Mouse (Mus musculus): ENCODE measurements around the gene Slc22a3. TPM values are rescaled to one million over a fixed set of nuclear protein-coding genes. Genes with fewer than 3 reads are reported as not detected.

Slc22a3 gene
- polyA plus RNA-seq, 2 experiments: 0.56 to 0.97 TPM

- peak in 2 of 3 experiments; percentile 17 to 18 for DNase-seq (ENCODE audit: low read depth in 3 of 3, low spot score in 3 of 3)
- H3K27ac ChIP-seq: no peak overlapping the region
- no peaks in the 10 kb centered on the region for H3K27me3 ChIP-seq (ENCODE audit: control insufficient read depth, insufficient read depth, low read length)
- H3K4me2 ChIP-seq (ENCODE audit: low read depth): peak overlapping the region; percentile 68
- ATAC-seq (ENCODE audit: insufficient read depth): no peak
- 14% methylated on average over 10 of the region's 10 CpGs for WGBS (ENCODE audit: insufficient replicate concordance)
- H3K9ac ChIP-seq (replicated peaks): 0 out of 2 replicates have a peak overlapping the region, but pooled peaks have one; percentile 9
- peaks cover 5 to 10% of the 10 kb centered on the region in 2 experiments; a peak in 3 of 4 replicates for H3K4me1 ChIP-seq (replicated peaks; ENCODE audit: control insufficient read depth in 2 of 2, insufficient read depth in 2 of 2, low read length in 1 of 2)
- H3K4me3 ChIP-seq (ENCODE audit: insufficient read depth in 1 of 2, low read depth in 2 of 2, low read length in 2 of 2): peak overlapping the region; percentile 6 to 29; a peak in 3 of 4 replicates
- H3K36me3 ChIP-seq (replicated peaks; ENCODE audit: control insufficient read depth, insufficient read depth, low read depth): no peaks in the 10 kb centered on the region
- no peaks in the 10 kb centered on the region for H3K9me3 ChIP-seq (ENCODE audit: control insufficient read depth, low read length)
- TF ChIP-seq EP300 (IDR thresholded peaks at IDR 0.05; ENCODE audit: low read depth) (no peak), CTCF (IDR thresholded peaks at IDR 0.05; ENCODE audit: low read depth) (peak; percentile 55; the same call in 1 of the 2 replicates)
Measured at GRCm38 (mm10) chr17:12371310-12371925, 136.1 kb downstream of the Slc22a3 start.

DNA sequence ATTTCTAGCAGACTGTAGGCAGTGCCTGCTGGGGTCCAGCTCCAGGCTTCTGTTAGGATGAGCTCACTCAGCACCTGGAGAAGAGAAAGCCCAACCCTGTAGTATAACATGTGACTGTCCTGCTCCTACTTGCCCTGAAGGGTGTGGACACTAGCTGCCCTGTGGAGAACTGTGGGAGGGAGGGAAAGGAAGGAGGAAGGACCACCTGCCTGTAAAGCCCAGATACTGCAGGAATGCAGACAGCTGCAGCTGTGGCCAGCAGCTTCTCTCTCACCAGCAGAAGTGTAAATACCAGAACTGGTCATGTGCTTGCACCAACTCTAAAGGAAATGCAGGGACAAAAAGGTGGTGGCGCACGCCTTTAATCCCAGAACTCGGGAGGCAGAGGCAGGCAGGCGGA lies 137.2 kb downstream of the Slc22a3 start:
- H3K4me2 ChIP-seq (ENCODE audit: low read depth): no peak overlapping the region
- TF ChIP-seq EP300 (IDR thresholded peaks at IDR 0.05; ENCODE audit: low read depth) (no peak), CTCF (IDR thresholded peaks at IDR 0.05; ENCODE audit: low read depth) (no peak)
- H3K9ac ChIP-seq (replicated peaks): no peak overlapping the region
- DNase-seq (ENCODE audit: low read depth in 3 of 3, low spot score in 3 of 3) (no peak), ATAC-seq (ENCODE audit: insufficient read depth) (no peak)
- H3K27me3 ChIP-seq (ENCODE audit: control insufficient read depth, insufficient read depth, low read length): no peaks in the 10 kb centered on the region
- no peak overlapping the region for H3K4me3 ChIP-seq (ENCODE audit: insufficient read depth in 1 of 2, low read depth in 2 of 2, low read length in 2 of 2)
- no peaks in the 10 kb centered on the region for H3K36me3 ChIP-seq (replicated peaks; ENCODE audit: control insufficient read depth, insufficient read depth, low read depth)
- H3K27ac ChIP-seq: no peak overlapping the region
- peaks cover 5 to 10% of the 10 kb centered on the region in 2 experiments; a peak in 3 of 4 replicates for H3K4me1 ChIP-seq (replicated peaks; ENCODE audit: control insufficient read depth in 2 of 2, insufficient read depth in 2 of 2, low read length in 1 of 2)
- WGBS (ENCODE audit: insufficient replicate concordance): 53% methylated on average over 4 of the region's 4 CpGs
- H3K9me3 ChIP-seq (ENCODE audit: control insufficient read depth, low read length): no peaks in the 10 kb centered on the region

GRCm38 (mm10) chr17:12369393-12369792 lies 138.1 kb downstream of the Slc22a3 start:
- TF ChIP-seq CTCF (IDR thresholded peaks at IDR 0.05; ENCODE audit: low read depth) (no peak), EP300 (IDR thresholded peaks at IDR 0.05; ENCODE audit: low read depth) (no peak)
- Histone ChIP-seq H3K27ac (no peak overlapping the region), H3K9me3 (ENCODE audit: control insufficient read depth, low read length) (no peaks in the 10 kb centered on the region), H3K36me3 (replicated peaks; ENCODE audit: control insufficient read depth, insufficient read depth, low read depth) (no peaks in the 10 kb centered on the region), H3K9ac (replicated peaks) (no peak overlapping the region), H3K4me3 (ENCODE audit: insufficient read depth in 1 of 2, low read depth in 2 of 2, low read length in 2 of 2) (no peak overlapping the region), H3K27me3 (ENCODE audit: control insufficient read depth, insufficient read depth, low read length) (no peaks in the 10 kb centered on the region), H3K4me2 (ENCODE audit: low read depth) (no peak overlapping the region), H3K4me1 (replicated peaks; ENCODE audit: control insufficient read depth in 2 of 2, insufficient read depth in 2 of 2, low read length in 1 of 2) (peaks cover 5 to 10% of the 10 kb centered on the region in 2 experiments; a peak in 3 of 4 replicates)
- ATAC-seq (ENCODE audit: insufficient read depth) (no peak), DNase-seq (ENCODE audit: low read depth in 3 of 3, low spot score in 3 of 3) (no peak)
- WGBS (ENCODE audit: insufficient replicate concordance): 40% methylated on average over 5 of the region's 5 CpGs

Other genes starting within 250 kb of the Slc22a3 start
- 2.8 and 5.0 TPM in 2 replicates for gene Map3k4, start 188.9 kb downstream of the Slc22a3 start, polyA plus RNA-seq (2012; rRNA removed)
- gene Map3k4, start 188.9 kb downstream of the Slc22a3 start, polyA plus RNA-seq (2014; fragmentation: Nextera tagmentation; extraction: Ambion mirVana): 9.6 and 11.8 TPM in 2 replicates
- 164 and 200 TPM in 2 replicates for gene Plg, start 129.1 kb downstream of the Slc22a3 start, polyA plus RNA-seq (2012; rRNA removed)
- 202 and 224 TPM in 2 replicates for gene Plg, start 129.1 kb downstream of the Slc22a3 start, polyA plus RNA-seq (2014; fragmentation: Nextera tagmentation; extraction: Ambion mirVana)
- gene Slc22a2, start 76.4 kb upstream of the Slc22a3 start, polyA plus RNA-seq (2012; rRNA removed): 0.03 TPM in 1 of 2 replicates, not detected in the other
- gene Slc22a2, start 76.4 kb upstream of the Slc22a3 start, polyA plus RNA-seq (2014; fragmentation: Nextera tagmentation; extraction: Ambion mirVana): not detected in 2 replicates
- not detected in 2 replicates for gene Slc22a1, start 168.1 kb upstream of the Slc22a3 start, polyA plus RNA-seq (2012; rRNA removed)
- 0.11 TPM in 1 of 2 replicates, not detected in the other for gene Slc22a1, start 168.1 kb upstream of the Slc22a3 start, polyA plus RNA-seq (2014; fragmentation: Nextera tagmentation; extraction: Ambion mirVana)